Mouse (Mus musculus): ENCODE results near the gene Ttll1. TPM values are rescaled to one million over a fixed set of nuclear protein-coding genes. Genes with fewer than 3 reads are reported as not detected.
A peak's percentile ranks its signal among the peaks of the same experiment; 100 is the strongest.

The Ttll1 gene
- polyA plus RNA-seq, 1 experiment from 2014 or later, result 15.1 TPM

- Histone ChIP-seq H3K4me1 (ENCODE audit: insufficient read depth) (no peaks in the 10 kb centered on the region; the same call in 1 of the 2 replicates), H3K9ac (no peak overlapping the region), H3K4me3 (ENCODE audit: low read depth, low read length) (no peak overlapping the region), H3K9me3 (ENCODE audit: low read depth, low read length) (no peaks in the 10 kb centered on the region), H3K4me2 (no peak overlapping the region), H3K27me3 (ENCODE audit: insufficient read depth, low read length) (peaks cover 25% of the 10 kb centered on the region), H3K36me3 (ENCODE audit: insufficient read depth) (no peaks in the 10 kb centered on the region), H3K27ac (ENCODE audit: low read depth) (no peak overlapping the region; the same call in 1 of the 2 replicates)
- no peak for TF ChIP-seq CTCF (IDR thresholded peaks at IDR 0.05; ENCODE audit: low read depth)
- 45% methylated on average over 14 of the region's 14 CpGs for WGBS
- DNase-seq, result no peak
- 0 out of 2 replicates have a peak, but pooled peaks have one; percentile 16 for ATAC-seq (ENCODE audit: insufficient read depth)
Observed at GRCm38 (mm10) chr15:83523638-83524332, 13.1 kb upstream of the Ttll1 start.

- ATAC-seq (ENCODE audit: insufficient read depth) (no peak), DNase-seq (no peak)
- no peak overlapping the region for H3K4me3 ChIP-seq (ENCODE audit: low read depth, low read length)
- no peak for TF ChIP-seq CTCF (IDR thresholded peaks at IDR 0.05; ENCODE audit: low read depth)
- H3K27ac ChIP-seq (ENCODE audit: low read depth), result peak overlapping the region; percentile 8; the same call in 1 of the 2 replicates
- H3K4me2 ChIP-seq, result no peak overlapping the region
- H3K4me1 ChIP-seq (ENCODE audit: insufficient read depth), result no peaks in the 10 kb centered on the region; the same call in 1 of the 2 replicates
- H3K36me3 ChIP-seq (ENCODE audit: insufficient read depth), result no peaks in the 10 kb centered on the region
- H3K9me3 ChIP-seq (ENCODE audit: low read depth, low read length), result no peaks in the 10 kb centered on the region
- H3K9ac ChIP-seq, result no peak overlapping the region
- peaks cover 25% of the 10 kb centered on the region for H3K27me3 ChIP-seq (ENCODE audit: insufficient read depth, low read length)
- WGBS, result 25% methylated on average over 7 of the region's 7 CpGs
Observed at GRCm38 (mm10) chr15:83523196-83523595, 12.5 kb upstream of the Ttll1 start.

GRCm38 (mm10) chr15:83520861-83521382, 10.2 kb upstream of the Ttll1 start:
- no peaks in the 10 kb centered on the region for H3K4me1 ChIP-seq (ENCODE audit: insufficient read depth)
- no peak overlapping the region for H3K9ac ChIP-seq
- peaks cover 6% of the 10 kb centered on the region for H3K27me3 ChIP-seq (ENCODE audit: insufficient read depth, low read length)
- H3K36me3 ChIP-seq (ENCODE audit: insufficient read depth), result no peaks in the 10 kb centered on the region
- no peak overlapping the region for H3K27ac ChIP-seq (ENCODE audit: low read depth)
- TF ChIP-seq CTCF (IDR thresholded peaks at IDR 0.05; ENCODE audit: low read depth), result no peak
- DNase-seq (no peak), ATAC-seq (ENCODE audit: insufficient read depth) (no peak)
- WGBS, result 78% methylated on average over 6 of the region's 6 CpGs
- no peak overlapping the region for H3K4me3 ChIP-seq (ENCODE audit: low read depth, low read length)
- no peak overlapping the region for H3K4me2 ChIP-seq
- H3K9me3 ChIP-seq (ENCODE audit: low read depth, low read length), result no peaks in the 10 kb centered on the region

- H3K36me3 ChIP-seq (ENCODE audit: insufficient read depth), result no peaks in the 10 kb centered on the region
- H3K4me3 ChIP-seq (ENCODE audit: low read depth, low read length), result no peak overlapping the region
- DNase-seq (peak; percentile 92), ATAC-seq (ENCODE audit: insufficient read depth) (peak; percentile 65)
- no peaks in the 10 kb centered on the region for H3K9me3 ChIP-seq (ENCODE audit: low read depth, low read length)
- peak; percentile 86 for TF ChIP-seq CTCF (IDR thresholded peaks at IDR 0.05; ENCODE audit: low read depth)
- H3K27ac ChIP-seq (ENCODE audit: low read depth), result no peak overlapping the region
- H3K27me3 ChIP-seq (ENCODE audit: insufficient read depth, low read length), result no peaks in the 10 kb centered on the region
- 29% methylated on average over 20 of the region's 20 CpGs for WGBS
- H3K4me2 ChIP-seq, result peak overlapping the region; percentile 18; the same call in 1 of the 2 replicates
- H3K4me1 ChIP-seq (ENCODE audit: insufficient read depth), result no peaks in the 10 kb centered on the region
- peak overlapping the region; percentile 22; the same call in 1 of the 2 replicates for H3K9ac ChIP-seq
Observed at GRCm38 (mm10) chr15:83518215-83519048, 7.7 kb upstream of the Ttll1 start.

GRCm38 (mm10) chr15:83515018-83515417, 4.3 kb upstream of the Ttll1 start:
- Histone ChIP-seq H3K9me3 (ENCODE audit: low read depth, low read length) (no peaks in the 10 kb centered on the region), H3K4me1 (ENCODE audit: insufficient read depth) (no peaks in the 10 kb centered on the region), H3K4me3 (ENCODE audit: low read depth, low read length) (no peak overlapping the region), H3K27ac (ENCODE audit: low read depth) (no peak overlapping the region), H3K27me3 (ENCODE audit: insufficient read depth, low read length) (no peaks in the 10 kb centered on the region), H3K36me3 (ENCODE audit: insufficient read depth) (no peaks in the 10 kb centered on the region), H3K9ac (no peak overlapping the region), H3K4me2 (no peak overlapping the region)
- TF ChIP-seq CTCF (IDR thresholded peaks at IDR 0.05; ENCODE audit: low read depth), result no peak
- no peak for DNase-seq
- 61% methylated on average over 5 of the region's 5 CpGs for WGBS
- no peak for ATAC-seq (ENCODE audit: insufficient read depth)

- no peak for TF ChIP-seq CTCF (IDR thresholded peaks at IDR 0.05; ENCODE audit: low read depth)
- Histone ChIP-seq H3K4me3 (ENCODE audit: low read depth, low read length) (no peak overlapping the region), H3K4me1 (ENCODE audit: insufficient read depth) (no peaks in the 10 kb centered on the region), H3K27me3 (ENCODE audit: insufficient read depth, low read length) (no peaks in the 10 kb centered on the region), H3K27ac (ENCODE audit: low read depth) (no peak overlapping the region), H3K36me3 (ENCODE audit: insufficient read depth) (no peaks in the 10 kb centered on the region), H3K9me3 (ENCODE audit: low read depth, low read length) (no peaks in the 10 kb centered on the region), H3K4me2 (no peak overlapping the region), H3K9ac (no peak overlapping the region)
- WGBS, result 61% methylated on average over 13 of the region's 13 CpGs
- DNase-seq (no peak), ATAC-seq (ENCODE audit: insufficient read depth) (no peak)
Observed at GRCm38 (mm10) chr15:83512489-83513281, 2.0 kb upstream of the Ttll1 start.

All from lung, embryonic 14.5 days (tissue).